Mouse (Mus musculus) thymus, adult 2 months (tissue): ENCODE results near the gene Ush1g.

Source experiments
- CTCF ChIP-seq: fragments of 200-500 bp; IDR thresholded peaks from 2 replicates; pipeline ENCODE4 v1.5.1; 2012; ENCODE audit warnings: mild to moderate bottlenecking, control low read depth, low read length, moderate library complexity, borderline replicate concordance; ENCODE audit not compliant: control insufficient read depth, poor library complexity, insufficient read depth; ENCODE audit errors: extremely low read depth
- POLR2A ChIP-seq: fragments of 200-500 bp; IDR thresholded peaks from 2 replicates; pipeline ENCODE4 v1.6.1; 2012; ENCODE audit warnings: mild to moderate bottlenecking, low read length, control low read depth, moderate library complexity; ENCODE audit not compliant: control insufficient read depth, poor library complexity, insufficient read depth; ENCODE audit errors: extremely low read depth

GRCm38 (mm10) chr11:115288305-115288704 is 33.5 kb downstream of the Ush1g start:
- TF ChIP-seq POLR2A (no peak), CTCF (no peak)
